Mouse (Mus musculus) CH12F3 (cell line): ENCODE results near the gene Col19a1.
"Not testable (repeated sequence)": the region's sequence is repeated elsewhere in the genome, so short reads cannot be mapped to it uniquely, and the experiment has no call there.

Experiments
- in situ Hi-C: fragments of 300-500 bp; cut with MboI; formaldehyde crosslinking; loops from 2 replicates; pipeline ENCODE4 v1.14.3; 2020; ENCODE audit warnings: low sequenced_read_pairs

Col19a1 gene

DNA sequence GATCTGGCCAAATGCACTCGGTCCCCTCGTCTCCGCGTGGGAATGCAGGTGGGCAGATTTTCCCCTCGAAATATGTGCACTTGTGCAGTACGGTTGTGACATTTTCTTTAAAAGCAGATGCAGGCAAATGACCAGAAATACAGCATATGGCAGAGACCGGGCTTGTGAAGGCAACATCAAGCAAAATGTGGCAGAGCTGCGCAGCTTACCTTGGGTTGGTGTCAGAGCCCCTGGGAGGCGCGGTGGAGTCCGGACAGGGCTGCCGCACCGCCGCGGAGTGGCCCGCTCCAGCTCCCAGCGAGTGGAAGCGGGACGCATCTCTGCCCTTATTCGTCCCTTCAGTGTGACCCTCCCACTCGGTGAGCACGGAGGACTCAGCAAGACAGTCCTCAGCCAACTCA lies at the start of gene Col19a1:
Gene Col19a1, minus strand, starts transcription at position 332 of the 401 bp plus-strand sequence.
- in situ Hi-C loops = no loop called here

DNA sequence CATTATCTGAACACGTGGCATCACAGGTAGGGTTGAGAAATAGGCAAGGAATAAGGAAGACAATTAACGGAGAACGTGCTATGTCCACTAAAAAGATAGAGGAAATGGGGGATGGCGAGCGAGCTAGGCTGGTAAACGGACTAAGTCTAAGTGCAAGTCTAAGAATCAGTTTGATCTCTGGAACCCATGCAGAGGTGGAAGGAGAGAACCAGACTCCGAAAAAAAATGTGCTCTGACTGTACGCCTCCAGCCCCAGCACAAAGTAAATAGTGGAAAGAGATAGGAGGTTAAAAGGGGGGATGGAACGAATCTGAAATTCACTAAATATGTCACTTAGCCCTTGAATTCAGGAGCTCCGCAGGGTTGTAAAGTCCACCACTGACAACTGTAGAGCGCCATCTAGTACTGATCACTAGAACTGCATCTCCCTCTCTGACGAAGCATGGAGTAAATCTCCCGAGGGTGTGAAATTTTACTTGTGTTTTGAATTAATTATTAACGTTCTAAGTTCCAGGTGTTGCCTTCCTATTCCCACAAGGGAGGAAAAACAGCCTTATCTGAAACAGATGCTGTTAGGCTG lies 46.4 kb upstream of the Col19a1 start:
- in situ Hi-C loops = no loop called here

DNA sequence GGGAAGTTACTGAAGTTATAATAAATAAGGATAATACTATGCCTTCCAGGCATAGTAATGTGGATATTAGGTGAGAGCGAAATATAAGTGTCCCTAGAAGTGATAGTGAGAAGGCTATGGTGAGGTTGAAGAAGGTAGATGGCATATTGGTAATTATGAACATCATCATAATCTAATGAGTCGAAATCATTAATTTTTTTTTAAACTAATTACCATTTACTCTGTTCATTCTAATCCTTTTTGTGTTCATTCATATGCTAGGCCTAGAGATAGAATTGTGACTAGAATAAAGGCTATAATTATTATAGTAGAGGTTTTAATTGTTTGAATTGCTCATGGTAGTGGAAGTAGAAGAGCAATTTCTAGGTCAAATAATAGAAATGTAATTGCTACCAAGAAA lies 25.3 kb upstream of the Col19a1 start:
- in situ Hi-C loops = not testable (repeated sequence)

DNA sequence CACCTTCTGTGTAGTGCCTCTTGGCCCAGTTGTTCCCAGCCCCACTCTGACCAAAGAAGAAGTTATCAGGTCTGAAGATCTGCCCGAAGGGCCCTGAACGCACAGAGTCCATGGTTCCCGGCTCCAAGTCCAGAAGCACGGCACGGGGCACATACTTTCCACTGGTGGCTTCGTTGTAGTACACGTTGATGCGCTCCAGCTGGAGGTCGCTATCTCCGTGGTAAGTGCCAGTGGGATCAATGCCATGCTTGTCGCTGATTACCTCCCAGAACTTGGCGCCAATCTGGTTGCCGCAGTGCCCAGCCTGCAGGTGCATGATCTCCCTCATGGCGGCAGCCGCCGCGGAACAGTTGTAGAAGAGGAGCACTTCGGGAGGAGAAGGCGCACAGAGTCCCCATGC lies 7.8 kb upstream of the Col19a1 start:
- in situ Hi-C loops = no loop called here

DNA sequence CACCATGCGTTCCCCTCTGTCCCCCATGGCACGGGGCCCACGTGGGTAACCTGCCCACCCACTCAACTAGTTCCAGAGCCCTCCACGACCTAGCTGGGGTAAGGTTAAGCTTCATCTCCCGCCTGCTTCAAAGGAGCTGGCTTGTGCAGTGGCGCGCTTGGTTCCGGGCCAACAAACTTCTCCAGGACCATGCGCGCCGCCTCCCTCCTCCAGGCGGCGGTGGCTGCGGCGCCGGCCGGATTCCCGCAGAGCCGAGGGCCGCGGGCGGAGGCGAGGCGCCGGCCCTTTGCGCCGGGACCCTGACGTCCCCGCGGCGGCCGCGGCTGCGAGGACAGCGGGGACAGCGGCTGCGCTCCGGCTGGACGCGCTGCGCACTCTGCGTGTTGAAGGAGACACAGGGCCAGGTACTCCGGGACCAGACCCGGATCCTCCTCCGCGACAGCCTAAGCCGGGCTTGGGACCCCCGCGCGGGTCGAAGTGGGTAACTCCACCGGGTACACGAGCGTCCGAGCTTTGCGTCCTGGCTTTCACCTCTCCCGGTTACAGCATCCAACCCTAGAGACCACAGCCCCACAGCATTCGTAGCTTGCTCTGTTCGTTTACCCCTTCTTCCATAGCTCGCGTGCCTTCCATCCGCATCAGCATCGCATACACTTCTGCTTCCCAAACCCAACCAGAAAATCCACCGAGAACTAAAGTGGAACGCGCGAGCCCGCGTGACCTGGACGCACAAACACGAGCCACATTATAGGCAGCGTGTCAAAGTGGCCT lies 717 bp downstream of the Col19a1 start:
- in situ Hi-C loops = no loop called here

DNA sequence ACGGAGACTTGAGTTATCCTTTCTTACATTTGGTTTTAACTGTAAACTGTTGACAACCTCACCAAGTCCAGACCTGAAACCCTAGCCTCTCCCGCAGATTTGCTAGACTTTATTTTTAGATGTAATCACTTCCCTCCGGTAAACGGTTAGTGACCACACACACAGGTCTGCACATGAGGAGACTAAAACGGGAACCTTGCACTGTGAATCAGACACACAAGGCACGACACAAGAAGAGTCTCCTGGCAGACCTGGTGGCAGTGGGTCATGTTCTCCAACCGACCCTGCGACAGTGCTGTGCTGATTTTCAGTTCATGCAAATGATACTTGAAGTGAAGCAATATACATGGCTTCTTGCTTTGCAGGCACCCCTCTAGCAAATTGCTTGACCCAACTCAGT lies 14.7 kb downstream of the Col19a1 start:
- in situ Hi-C loops = no loop called here

DNA sequence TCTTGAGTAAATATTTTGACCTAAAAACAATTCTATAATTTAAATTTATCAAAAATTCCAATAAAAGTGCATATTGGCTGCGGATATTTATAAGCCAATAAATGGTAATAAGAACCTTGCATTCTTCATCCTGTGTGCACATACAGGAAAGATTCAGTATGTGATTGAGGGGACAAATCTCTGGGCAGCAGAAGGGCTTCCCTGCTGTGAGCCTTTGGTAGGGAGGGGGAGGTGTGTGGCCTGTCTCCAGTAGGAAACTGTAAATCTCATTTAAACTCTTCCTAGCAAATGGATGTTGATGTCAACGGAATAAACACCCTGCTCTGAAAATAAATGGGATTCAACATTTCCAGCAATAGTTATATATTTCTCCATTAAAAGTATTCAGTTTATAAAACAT lies 23.2 kb downstream of the Col19a1 start:
- in situ Hi-C loops = no loop called here

DNA sequence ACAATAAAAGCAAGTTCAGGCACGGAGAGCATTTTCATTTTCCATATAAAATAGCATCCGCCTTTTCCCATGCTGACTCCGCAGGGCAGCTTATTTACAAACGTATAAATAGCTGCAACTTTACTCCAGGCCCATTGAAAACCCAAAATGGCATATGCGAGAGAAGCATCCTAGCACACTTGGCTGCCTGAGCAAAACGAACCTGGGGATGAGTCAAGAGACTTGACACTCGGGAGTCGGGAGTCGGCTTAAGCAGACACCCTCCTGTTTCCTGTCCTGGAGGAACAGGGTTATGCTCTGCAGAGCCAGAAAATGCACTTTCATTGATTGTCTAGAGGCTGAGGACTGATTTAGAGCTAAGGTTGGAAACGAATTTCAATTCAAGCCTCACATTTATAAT lies 29.3 kb downstream of the Col19a1 start:
- in situ Hi-C loops = no loop called here

DNA sequence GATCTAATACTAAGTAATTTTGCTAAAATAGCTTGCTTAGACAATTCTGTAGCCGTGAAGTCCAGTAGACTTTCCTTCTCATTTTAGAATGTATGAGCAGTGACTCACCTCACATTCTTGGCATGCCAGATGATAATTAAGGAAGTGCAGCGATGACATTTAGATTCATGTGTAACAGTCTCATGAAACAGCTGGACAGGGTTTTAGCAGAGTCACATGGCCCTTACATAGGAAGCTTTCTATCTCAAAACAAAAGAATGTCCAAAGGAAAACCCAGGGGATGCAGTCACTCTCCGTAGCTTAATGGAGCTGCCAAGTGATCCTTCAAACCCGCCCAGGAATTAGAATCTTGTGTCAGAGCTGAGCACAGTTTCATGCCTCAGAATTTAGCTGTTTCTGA lies 33.8 kb downstream of the Col19a1 start:
- in situ Hi-C loops = no loop called here

DNA sequence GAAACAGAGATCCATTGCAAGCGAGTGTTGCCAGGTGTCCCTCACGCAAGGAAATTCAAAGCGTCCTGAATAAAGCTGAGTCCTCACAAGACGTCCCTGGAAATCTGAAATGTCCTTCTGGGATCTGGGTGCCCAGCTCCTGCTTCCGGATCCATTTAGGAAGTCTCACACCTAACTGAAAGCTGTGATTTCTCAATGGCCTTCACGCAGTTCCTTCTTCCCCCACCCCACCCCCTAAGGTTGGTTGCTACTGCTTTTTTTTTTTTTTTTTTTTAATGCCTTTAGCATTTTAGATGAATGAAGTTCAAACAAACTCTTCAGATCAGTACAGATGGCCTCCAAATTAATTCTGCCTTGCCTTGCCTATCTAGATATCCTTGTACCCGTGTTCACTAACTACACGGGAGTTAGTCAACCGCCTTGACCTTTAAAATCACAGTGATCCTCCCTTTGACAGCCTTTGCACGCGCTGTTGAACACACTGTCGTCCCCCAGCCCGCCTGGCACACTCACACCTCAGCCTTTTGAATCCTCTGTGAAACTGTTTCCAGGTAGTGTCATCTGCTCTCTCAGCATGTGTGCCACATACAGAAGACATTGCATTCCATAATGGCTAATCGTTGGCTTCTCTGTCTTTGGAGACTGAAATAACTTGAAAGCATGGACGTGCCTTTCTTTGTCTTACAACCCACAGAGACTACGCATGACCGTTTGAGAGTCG lies 36.6 kb downstream of the Col19a1 start:
- in situ Hi-C loops = no loop called here

DNA sequence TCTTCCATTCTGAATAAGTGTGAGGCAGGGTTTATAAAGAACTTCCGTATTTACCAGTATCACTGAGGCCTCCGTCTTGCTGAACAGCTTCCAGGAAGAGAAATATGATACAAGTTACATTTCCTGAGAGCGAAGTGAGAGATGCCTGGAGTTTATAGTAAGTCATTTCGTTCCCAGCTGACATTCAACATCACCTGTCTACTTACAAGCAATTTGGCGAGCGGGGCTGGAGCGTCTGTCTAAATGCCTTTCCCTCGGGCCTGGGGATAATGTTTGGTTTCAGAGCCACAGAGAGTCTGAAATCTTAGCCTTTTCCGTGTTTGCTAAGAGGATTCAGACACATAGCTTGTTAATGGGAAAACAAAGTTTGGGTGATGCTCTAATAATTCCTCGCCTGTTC lies 37.2 kb downstream of the Col19a1 start:
- in situ Hi-C loops = no loop called here

DNA sequence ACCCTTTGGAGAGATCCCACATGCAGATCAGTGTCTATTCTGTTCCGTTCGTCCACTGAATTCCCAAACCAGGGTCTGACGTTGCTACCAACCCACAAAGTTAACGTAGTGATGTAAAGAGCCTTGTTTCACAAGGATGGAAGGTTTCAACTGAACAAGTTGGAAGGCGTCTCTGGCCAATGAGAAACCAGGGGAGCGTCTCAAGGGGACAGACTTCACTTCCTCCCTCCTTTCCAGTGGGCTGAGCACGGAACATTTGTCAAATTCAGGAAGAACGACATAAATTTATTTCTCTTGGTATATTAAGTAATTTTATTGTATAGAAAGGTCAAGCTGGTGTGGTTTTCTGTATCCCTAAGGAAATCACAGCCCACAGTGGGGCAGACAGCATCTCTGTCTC lies 38.2 kb downstream of the Col19a1 start:
- in situ Hi-C loops = no loop called here

DNA sequence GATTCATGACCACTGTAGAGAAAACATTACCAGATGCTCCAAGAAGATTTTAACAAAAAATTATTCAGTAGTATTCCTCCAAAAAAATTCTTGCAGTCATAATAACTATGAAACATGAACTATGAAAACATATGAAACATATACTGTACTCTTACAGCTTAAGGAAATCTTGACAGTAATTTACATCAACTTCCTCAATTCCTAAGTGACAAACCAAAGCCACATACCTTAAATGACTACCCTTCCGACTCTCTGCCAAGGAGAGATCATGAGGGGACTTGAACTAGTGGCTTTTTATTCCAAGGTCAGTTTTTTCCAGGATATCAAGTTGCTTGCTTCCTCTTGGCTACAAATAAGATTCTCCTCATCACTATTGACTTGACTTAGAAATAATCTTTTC lies 39.7 kb downstream of the Col19a1 start:
- in situ Hi-C loops = no loop called here

DNA sequence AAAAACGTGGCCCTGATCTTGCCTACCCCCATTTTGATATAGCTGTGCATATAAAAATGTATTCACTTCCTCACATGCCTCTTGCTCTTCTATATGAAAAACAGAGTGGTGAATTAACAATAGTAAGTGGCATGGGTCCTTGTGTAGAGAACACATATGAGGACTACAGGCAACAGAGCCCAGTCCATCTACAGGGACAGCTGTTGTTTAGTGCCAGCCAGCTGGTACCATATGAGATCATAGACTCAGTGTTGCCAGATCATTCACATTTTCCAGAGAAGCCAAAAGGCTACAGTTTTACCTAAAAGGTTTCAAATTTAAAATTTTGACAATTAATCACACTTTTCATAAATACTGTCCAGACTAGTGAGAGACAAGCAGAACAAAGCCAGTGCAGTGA lies 47.4 kb downstream of the Col19a1 start:
- in situ Hi-C loops = no loop called here

DNA sequence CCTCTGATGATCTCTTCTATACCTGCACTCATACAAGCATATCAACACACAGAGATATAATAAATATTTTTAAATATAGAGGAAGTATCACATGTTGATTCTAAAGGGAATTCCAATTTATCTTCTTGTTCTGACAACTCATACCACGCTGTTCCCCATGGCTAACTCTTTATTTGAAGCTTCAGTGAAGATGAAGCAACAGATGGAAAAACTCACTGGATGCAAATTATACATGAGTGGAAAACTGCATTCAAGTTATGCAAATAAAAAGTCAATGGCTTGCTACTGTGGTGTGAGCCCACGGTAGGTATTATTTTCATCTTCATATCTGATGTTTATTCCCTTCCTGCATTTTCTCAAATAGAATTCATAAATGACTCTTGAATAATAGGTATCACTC lies 60.1 kb downstream of the Col19a1 start:
- in situ Hi-C loops = no loop called here

DNA sequence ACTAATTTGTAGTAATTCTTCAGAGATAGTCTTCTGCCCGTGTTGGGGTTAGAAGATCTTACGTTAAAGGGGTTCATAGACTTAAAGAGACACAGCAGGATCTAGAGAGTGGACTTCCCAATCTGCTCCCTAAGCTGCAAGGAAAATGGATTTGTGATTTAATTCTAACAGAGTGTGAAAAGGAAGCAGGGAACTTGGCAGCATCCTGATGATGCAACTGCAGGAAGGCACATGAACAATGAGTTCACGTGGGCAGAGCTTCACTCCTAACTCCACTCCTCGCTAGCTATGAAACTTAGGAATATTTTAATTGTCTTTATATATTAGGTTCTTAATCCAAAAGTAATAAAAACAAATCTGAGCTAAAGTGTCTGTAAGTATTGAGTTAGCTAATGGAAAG lies 69.8 kb downstream of the Col19a1 start:
- in situ Hi-C loops = no loop called here

DNA sequence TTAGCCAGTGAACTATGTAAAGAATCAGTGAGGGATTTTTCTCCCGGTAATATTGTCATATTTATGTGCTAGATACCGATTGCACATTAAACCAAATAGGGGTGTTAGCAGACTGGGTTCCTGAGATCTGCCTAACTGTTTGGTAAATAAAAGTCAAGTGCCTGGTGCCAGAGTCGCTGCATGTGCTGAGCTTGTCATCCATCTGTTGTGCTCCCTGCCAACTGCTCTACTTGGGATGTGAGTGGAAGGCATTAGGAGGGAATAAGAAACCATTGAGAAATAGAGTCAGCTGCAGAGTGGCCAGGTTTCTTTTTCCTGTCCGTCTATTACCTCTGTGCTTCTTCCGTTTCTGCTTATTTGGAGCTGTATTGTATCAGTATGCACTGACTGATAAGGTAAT lies 71.9 kb downstream of the Col19a1 start:
- in situ Hi-C loops = no loop called here

DNA sequence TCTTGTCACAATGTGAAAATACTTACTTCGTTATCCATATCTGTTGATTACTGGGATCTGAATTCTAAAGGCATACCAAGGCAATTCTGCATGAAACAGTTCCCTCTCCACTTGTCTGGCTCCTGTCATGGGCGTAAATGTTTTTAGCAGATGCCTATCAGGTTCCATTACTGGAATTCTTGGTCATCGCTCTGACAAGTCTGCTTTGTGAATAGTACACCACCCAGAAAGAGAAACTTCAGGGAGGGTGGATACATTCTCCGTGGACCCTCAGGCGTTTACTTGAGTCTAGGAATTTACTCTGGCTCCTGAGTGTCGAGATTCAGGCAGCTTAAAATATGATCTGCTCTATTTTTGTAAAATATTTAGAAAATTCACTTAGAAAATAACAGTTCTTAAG lies 75.7 kb downstream of the Col19a1 start:
- in situ Hi-C loops = no loop called here

DNA sequence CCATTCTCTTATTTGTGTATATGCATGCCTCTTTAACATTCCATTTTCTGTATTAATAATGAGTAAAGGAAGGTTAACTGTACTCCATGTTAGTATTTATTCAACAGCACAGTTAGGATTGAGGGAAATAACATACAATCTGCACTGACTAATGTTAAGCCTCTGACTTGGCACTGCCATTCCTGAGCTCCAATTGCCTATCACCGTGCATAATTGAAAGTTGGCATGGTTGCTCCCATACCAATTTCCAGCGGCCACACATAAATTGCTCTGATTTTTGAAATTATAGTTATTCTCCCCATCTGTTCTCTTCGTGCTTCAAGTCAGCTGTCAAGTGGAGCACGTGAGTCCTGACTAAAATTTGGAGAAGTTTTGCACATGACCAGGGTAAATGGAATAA lies 91.9 kb downstream of the Col19a1 start:
- in situ Hi-C loops = no loop called here

DNA sequence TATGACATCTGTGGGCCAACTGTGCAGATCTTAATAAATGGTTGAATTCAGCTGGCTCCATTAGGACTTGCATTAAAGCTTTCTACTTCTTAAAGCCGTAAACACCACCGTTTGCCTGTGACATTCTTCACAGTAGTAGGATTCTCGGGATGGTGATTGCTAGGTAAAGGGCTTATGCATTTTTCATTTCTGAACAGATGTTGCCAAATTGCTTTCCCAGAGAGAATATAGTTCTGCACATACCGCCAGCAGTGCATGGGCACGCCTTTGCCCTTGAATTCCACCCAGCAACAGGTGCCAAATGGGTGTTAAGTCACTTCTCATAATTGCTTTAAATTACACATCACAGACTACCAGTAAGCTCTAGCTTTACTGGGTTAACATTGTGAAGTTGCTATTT lies 103.1 kb downstream of the Col19a1 start:
- in situ Hi-C loops = no loop called here

DNA sequence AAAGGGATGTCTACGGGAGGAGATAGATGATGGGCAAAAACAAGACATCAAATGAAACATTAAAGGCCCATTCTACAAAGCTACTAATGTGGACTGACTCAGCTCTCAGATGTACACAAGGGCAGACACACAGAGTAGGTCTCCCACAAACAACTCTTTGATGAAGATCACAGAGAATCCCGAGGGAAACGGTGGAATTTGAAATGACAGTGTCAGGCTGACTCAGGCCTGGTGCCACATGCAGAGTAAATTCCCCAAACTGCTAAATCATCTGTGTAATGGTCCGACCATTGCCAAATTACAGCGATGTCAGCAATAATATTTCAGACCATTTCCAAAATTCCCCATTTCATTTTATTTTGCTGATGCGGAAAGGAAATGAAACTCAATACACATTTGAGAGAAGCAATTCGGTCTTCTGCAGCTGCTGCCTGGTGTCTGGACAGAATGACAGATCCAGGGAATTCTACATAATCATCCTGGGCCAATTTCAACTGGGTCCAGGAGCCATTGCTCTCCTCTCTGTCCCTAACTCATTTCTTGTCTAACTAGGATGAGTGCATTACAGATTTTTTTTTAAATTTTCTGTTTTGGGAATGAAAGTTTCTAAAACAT lies 116.1 kb downstream of the Col19a1 start:
- in situ Hi-C loops = no loop called here

DNA sequence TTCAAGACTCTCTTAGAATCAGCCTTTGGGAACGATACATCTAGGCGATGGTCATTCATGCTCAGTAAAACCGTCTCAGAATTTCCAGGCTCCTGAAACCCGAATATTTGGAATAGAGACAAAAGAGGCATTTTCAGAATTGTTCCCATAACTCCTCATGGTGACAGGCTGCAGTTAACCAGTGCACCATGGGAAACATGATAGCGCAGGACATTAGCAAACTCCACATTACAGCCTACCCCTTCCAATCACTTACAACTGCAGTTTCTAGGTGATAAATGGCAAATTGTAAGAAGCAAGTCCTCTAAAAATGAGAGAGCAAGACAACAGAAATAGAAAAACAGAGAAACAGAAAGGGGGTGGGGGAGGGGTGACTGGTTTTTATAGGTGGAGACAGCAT lies 116.6 kb downstream of the Col19a1 start:
- in situ Hi-C loops = no loop called here
